Mouse (Mus musculus) midbrain, embryonic 16.5 days (tissue): ENCODE measurements around the gene Bbox1. TPM values are rescaled to one million over a fixed set of nuclear protein-coding genes. Genes with fewer than 3 reads are reported as not detected.

ENCODE experiments used
- ATAC-seq: fragments of 200-750 bp; cut with Nextera tagmentation; 2 replicates; pipeline ENCODE4 v1.8.0; 2017; ENCODE audit warnings: moderate TSS enrichment
- H3K27ac ChIP-seq: fragments of 300-500 bp; sonication (generic); 2 replicates; pipeline ENCODE4 v1.5.1; 2014; ENCODE audit warnings: mild to moderate bottlenecking, low read length, mixed read lengths
- H3K27me3 ChIP-seq: fragments of 300-500 bp; sonication (generic); 2 replicates; pipeline ENCODE4 v1.6.1; 2014; ENCODE audit warnings: low read depth, low read length, mixed read lengths; ENCODE audit not compliant: control insufficient read depth, insufficient read depth
- H3K36me3 ChIP-seq: fragments of 300-500 bp; sonication (generic); 2 replicates; pipeline ENCODE4 v1.6.1; 2014; ENCODE audit warnings: mild to moderate bottlenecking, low read length, moderate library complexity, mixed read lengths; ENCODE audit not compliant: control insufficient read depth, insufficient read depth
- H3K4me1 ChIP-seq: fragments of 300-500 bp; sonication (generic); 2 replicates; pipeline ENCODE4 v1.6.1; 2014; ENCODE audit warnings: mild to moderate bottlenecking, low read length, mixed read lengths; ENCODE audit not compliant: control insufficient read depth, insufficient read depth
- H3K4me2 ChIP-seq: fragments of 300-500 bp; sonication (generic); 2 replicates; pipeline ENCODE4 v1.6.1; 2014; ENCODE audit warnings: mild to moderate bottlenecking, low read length, mixed read lengths
- H3K4me3 ChIP-seq: fragments of 300-500 bp; sonication (generic); 2 replicates; pipeline ENCODE4 v1.5.1; 2014; ENCODE audit warnings: low read depth, mild to moderate bottlenecking, low read length, moderate library complexity, mixed read lengths
- H3K9ac ChIP-seq: fragments of 300-500 bp; sonication (generic); 2 replicates; pipeline ENCODE4 v1.6.1; 2014; ENCODE audit warnings: low read depth, low read length, mixed read lengths
- H3K9me3 ChIP-seq: fragments of 300-500 bp; sonication (generic); replicated peaks from 2 replicates; pipeline ENCODE4 v1.6.1; 2014; ENCODE audit warnings: mild to moderate bottlenecking, low read length, mixed read lengths; ENCODE audit not compliant: control insufficient read depth, poor library complexity, severe bottlenecking
- WGBS: fragments of 180-500 bp; shearing (Covaris S2); extraction: QIAGEN DNeasy Blood & Tissue Kit; methylation state at CpG from one replicate; pipeline ENCODE4 v1.1.7; 2014; 5-methylcytosine and 5-hydroxymethylcytosine counted together
- polyA plus RNA-seq: library from polyadenylated mRNA; unstranded; fragments of >200 nt; fragmentation: Nextera tagmentation; extraction: Ambion mirVana; gene quantifications from 2 replicates; pipeline ENCODE4 v1.2.1, GENCODE M21; 2015

Gene Bbox1
- polyA plus RNA-seq, 1 experiment from 2014 or later = 1.1 TPM

- Histone ChIP-seq H3K9ac (no peak overlapping the region), H3K27me3 (no peaks in the 10 kb centered on the region), H3K4me1 (no peaks in the 10 kb centered on the region), H3K27ac (no peak overlapping the region), H3K4me2 (no peak overlapping the region), H3K4me3 (no peak overlapping the region), H3K9me3 (no peaks in the 10 kb centered on the region), H3K36me3 (no peaks in the 10 kb centered on the region)
- 97% methylated on average over 1 of the region's 1 CpGs for WGBS
- ATAC-seq = no peak
Measured at GRCm38 (mm10) chr2:110287959-110288358, 26.4 kb downstream of the Bbox1 start.

GRCm38 (mm10) chr2:110285829-110286504 lies 28.4 kb downstream of the Bbox1 start:
- Histone ChIP-seq H3K9ac (no peak overlapping the region), H3K4me2 (no peak overlapping the region), H3K27me3 (no peaks in the 10 kb centered on the region), H3K36me3 (no peaks in the 10 kb centered on the region), H3K9me3 (no peaks in the 10 kb centered on the region), H3K27ac (no peak overlapping the region), H3K4me3 (no peak overlapping the region), H3K4me1 (no peaks in the 10 kb centered on the region)
- no peak for ATAC-seq
- 87% methylated on average over 3 of the region's 3 CpGs for WGBS

GRCm38 (mm10) chr2:110275424-110275823 lies 38.9 kb downstream of the Bbox1 start:
- ATAC-seq = no peak
- Histone ChIP-seq H3K4me3 (no peak overlapping the region), H3K27ac (no peak overlapping the region), H3K4me1 (no peaks in the 10 kb centered on the region), H3K36me3 (no peaks in the 10 kb centered on the region), H3K27me3 (no peaks in the 10 kb centered on the region), H3K9ac (no peak overlapping the region), H3K9me3 (no peaks in the 10 kb centered on the region), H3K4me2 (no peak overlapping the region)
- WGBS = 79% methylated on average over 2 of the region's 2 CpGs

GRCm38 (mm10) chr2:110274160-110274559 lies 40.2 kb downstream of the Bbox1 start:
- Histone ChIP-seq H3K4me2 (no peak overlapping the region), H3K27me3 (no peaks in the 10 kb centered on the region), H3K9me3 (no peaks in the 10 kb centered on the region), H3K27ac (no peak overlapping the region), H3K4me3 (no peak overlapping the region), H3K4me1 (no peaks in the 10 kb centered on the region), H3K36me3 (no peaks in the 10 kb centered on the region), H3K9ac (no peak overlapping the region)
- WGBS = 85% methylated on average over 2 of the region's 2 CpGs
- ATAC-seq = no peak

DNA sequence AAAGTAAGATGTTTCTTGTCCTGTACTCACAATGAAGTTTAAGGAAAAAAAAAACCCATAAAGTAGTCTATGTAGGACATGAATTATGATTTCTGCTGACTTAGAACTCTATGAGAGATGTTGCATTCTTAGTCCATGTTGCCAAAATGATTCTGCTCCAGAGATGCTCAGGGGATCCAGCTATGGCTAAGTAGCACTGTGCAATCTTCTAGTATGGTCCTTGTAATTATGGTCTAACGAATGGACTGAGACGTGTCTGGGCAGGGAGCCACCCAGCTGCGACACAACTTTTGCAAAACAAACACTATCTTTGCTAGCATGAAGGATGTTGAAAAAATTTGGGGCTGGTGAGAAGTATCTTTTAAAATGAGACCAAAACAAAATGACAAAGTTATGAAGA lies 45.1 kb downstream of the Bbox1 start:
- WGBS = 92% methylated on average over 3 of the region's 3 CpGs
- no peak overlapping the region for H3K4me2 ChIP-seq
- H3K27ac ChIP-seq = no peak overlapping the region
- no peaks in the 10 kb centered on the region for H3K4me1 ChIP-seq
- H3K27me3 ChIP-seq = no peaks in the 10 kb centered on the region
- H3K4me3 ChIP-seq = no peak overlapping the region
- no peak for ATAC-seq
- H3K36me3 ChIP-seq = no peaks in the 10 kb centered on the region
- H3K9me3 ChIP-seq = no peaks in the 10 kb centered on the region
- no peak overlapping the region for H3K9ac ChIP-seq

GRCm38 (mm10) chr2:110232252-110232651 lies 82.1 kb downstream of the Bbox1 start:
- WGBS = 80% methylated on average over 9 of the region's 9 CpGs
- Histone ChIP-seq H3K36me3 (no peaks in the 10 kb centered on the region), H3K9ac (no peak overlapping the region), H3K27ac (no peak overlapping the region), H3K27me3 (no peaks in the 10 kb centered on the region), H3K4me3 (no peak overlapping the region), H3K4me2 (no peak overlapping the region), H3K9me3 (no peaks in the 10 kb centered on the region), H3K4me1 (no peaks in the 10 kb centered on the region)
- ATAC-seq = no peak

- WGBS = 84% methylated on average over 4 of the region's 4 CpGs
Measured at GRCm38 (mm10) chr2:110230753-110231152, 83.6 kb downstream of the Bbox1 start.

DNA sequence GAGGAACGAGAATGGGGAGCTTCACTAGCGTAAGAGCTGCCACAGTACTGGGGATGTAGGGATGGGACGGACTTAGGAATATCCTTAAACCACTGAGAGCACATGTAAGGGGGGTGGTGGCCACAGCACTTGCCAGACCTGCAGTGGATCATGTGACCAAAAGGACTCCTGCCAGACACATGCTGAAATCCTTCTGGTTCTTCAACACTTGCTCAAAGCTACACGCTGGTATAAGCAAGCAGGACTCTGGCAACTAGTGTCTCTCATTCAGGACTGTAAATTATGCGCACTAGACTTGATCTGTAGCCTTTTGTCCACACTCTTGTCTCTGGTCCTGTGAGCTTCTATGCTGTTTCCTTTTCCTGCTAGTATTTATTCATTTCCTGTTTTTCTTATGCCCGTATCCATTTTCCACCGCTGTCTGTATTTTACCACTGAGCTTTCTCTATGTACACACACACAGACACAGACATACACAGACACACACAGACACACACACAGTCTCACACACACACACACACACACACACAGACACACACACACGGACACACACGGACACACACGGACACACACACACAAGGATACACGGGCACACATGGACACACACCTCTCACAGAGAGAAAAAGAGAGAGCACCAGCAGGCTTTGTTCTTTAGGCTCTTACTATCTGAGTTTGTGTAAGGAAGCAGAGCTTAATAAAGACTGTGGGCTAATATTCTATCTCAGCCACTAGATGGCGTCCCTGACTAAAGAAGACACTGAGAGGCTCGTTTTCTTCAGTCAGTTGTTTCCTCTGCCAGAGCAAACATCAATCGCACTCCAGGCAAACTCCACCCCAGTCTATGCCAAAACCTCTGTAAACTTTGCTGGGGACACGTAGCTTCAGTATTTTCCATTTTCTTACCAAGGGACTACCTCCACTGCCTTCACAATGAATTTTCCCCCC lies 84.9 kb downstream of the Bbox1 start:
- Histone ChIP-seq H3K4me2 (peak overlapping the region; percentile 17), H3K27ac (no peak overlapping the region), H3K9ac (no peak overlapping the region), H3K4me3 (no peak overlapping the region), H3K4me1 (no peaks in the 10 kb centered on the region), H3K27me3 (no peaks in the 10 kb centered on the region), H3K9me3 (no peaks in the 10 kb centered on the region), H3K36me3 (no peaks in the 10 kb centered on the region)
- peak; percentile 95 for ATAC-seq
- whole genome bisulfite sequencing = 41% methylated on average over 15 of the region's 15 CpGs

More at GRCm38 (mm10) chr2:110230753-110231152, 83.6 kb downstream of the Bbox1 start:
- Histone ChIP-seq H3K9ac (no peak overlapping the region), H3K27me3 (no peaks in the 10 kb centered on the region), H3K4me3 (no peak overlapping the region), H3K9me3 (no peaks in the 10 kb centered on the region), H3K36me3 (no peaks in the 10 kb centered on the region), H3K4me1 (no peaks in the 10 kb centered on the region), H3K27ac (no peak overlapping the region), H3K4me2 (no peak overlapping the region)
- ATAC-seq = no peak

DNA sequence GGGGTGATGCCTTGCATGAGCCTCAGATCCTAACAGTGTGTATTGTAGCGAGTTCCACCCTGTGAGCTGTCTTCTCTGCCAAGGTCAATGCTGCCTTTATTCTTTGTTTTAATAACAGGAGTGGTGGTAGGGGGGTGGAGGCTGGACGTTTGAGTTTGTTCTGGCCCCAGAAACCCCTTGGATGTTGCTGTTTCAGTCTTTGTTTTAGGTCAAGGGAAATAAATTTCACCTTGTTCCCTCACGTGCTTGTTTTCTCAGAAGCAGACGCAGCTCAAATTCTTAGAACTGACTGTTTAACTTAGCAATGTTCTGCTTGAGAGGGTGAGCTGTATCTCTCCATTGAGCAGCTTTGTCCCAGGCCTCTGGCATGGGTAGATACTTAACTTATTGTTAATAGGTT lies 87.9 kb downstream of the Bbox1 start:
- H3K27me3 ChIP-seq = no peaks in the 10 kb centered on the region
- no peaks in the 10 kb centered on the region for H3K36me3 ChIP-seq
- no peak overlapping the region for H3K27ac ChIP-seq
- WGBS = 45% methylated on average over 4 of the region's 4 CpGs
- no peak overlapping the region for H3K9ac ChIP-seq
- H3K4me3 ChIP-seq = no peak overlapping the region
- H3K4me2 ChIP-seq = no peak overlapping the region
- no peak for ATAC-seq
- H3K4me1 ChIP-seq = no peaks in the 10 kb centered on the region
- no peaks in the 10 kb centered on the region for H3K9me3 ChIP-seq
